1 mouse cellular context compared by ENCODE assay signal in genomic region chr8:106607783-106608182, GRCm38 (mm10). TPM values are rescaled to one million over a fixed set of nuclear protein-coding genes. Genes with fewer than 3 reads are reported as not detected.
"Had no signal": no experiment of that assay in that cellular context is flagged by ENCODE, and none has a peak within 500 bp of the region (broad histone marks: within the 10 kb centered on the region; RNA-seq: fewer than 3 reads in every experiment).

No protein-coding gene starts in this region.

RNA-seq across cellular contexts. Expression of gene Cdh1, which starts 4.6 kb away (rescaled TPM):
- total RNA-seq: megakaryocyte-erythroid progenitor cell, adult 5-6 weeks had no signal
